Mouse (Mus musculus) thymus, postnatal 25 days (tissue): Measurements from ENCODE around the gene Olfr681.
"Not testable (repeated sequence)": the region's sequence is repeated elsewhere in the genome, so short reads cannot be mapped to it uniquely, and the experiment has no call there.

Experiments used
- DNase-seq: peaks from one replicate; pipeline ENCODE4 v3.0.0; 2022

Olfr681 gene

DNA sequence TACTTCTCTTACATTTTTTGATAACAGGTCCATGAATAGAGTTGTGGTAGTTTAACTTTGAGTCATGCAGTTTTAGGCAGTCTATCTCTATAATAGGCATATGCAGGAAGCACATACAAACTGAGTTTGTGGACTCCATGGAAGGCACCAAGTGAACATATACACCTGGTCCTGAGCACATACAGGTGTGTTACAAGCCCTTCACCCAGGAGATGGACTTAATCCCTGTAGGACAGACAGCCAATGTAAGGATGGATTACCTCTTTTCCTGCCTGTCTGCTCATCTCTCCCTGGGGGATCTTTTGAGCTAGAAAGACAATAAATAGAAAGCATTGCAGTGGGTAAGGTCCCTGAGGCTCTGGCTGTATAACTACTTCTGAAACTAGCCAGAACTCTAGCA is at the start of gene Olfr681:
TSS of gene Olfr681 (plus strand) at position 301 of the 400 bp plus-strand sequence.
- DNase-seq: no peak

DNA sequence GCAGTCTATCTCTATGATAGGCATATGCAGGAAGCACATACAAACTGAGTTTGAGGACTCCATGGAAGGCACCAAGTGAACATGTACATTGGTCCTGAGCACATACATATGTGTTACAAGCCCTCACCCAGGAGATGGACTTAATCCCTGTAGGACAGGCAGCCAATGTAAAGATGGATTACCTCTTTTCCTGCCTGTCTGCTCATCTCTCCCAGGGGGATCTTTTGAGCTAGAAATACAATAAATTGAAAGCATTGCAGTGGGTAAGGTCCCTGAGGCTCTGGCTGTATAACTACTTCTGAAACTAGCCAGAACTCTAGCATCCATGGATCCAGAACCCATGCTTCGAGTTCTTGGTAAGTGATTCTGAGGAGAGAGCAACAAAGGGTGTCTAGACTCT is 35.7 kb upstream of the Olfr681 start, which contains the start of gene Olfr679:
TSS of gene Olfr679 (plus strand) at position 301 of the 400 bp plus-strand sequence.
- no peak for DNase-seq

- not testable (repeated sequence) for DNase-seq
These were observed 23.9 kb upstream of the Olfr681 start, which contains the start of gene Olfr680-ps1 for GRCm38 (mm10) chr7:105092717-105093116. Gene Olfr680-ps1 (minus strand): TSS chr7:105092817.

DNA sequence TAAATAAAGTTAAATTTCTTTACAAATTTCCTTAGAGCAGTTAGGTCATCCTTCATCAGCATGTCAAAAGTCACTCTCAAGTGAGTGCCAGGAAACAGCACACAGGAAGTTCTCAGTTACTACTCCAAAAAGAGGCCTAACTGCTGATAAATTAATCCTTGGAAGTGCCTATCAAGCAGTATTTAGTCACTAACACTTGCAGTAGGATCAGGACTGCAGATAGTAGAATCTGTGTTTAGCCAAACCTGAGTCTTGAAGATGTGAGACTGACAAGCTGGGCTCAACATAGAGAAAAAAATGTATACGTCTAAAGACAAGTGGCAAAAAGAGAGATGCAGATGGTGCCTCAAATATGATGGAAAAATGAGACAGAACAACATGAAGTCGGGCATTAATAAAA is 24.6 kb downstream of the Olfr681 start:
- no peak for DNase-seq

DNA sequence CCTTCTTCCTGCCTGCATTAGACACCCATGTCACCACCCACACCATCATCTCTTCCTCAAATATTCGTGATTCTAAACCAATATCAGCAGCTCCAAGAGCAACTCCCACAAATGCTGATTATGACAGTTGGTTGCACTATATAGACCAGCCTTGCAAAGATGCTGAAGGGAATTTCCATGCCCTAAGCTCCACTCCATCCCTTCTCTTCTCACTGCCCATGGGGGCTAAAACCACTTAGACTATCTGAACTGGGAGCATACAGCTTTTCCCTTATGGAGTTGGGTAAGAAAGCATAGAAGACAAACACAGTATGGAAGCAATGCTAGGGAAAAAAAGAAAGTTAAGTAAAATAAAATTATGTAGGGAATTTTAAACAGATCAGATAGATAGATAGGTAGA is 30.3 kb downstream of the Olfr681 start, which contains the start of gene Olfr683:
TSS of gene Olfr683 (minus strand) at position 101 of the 400 bp plus-strand sequence.
- no peak for DNase-seq

DNA sequence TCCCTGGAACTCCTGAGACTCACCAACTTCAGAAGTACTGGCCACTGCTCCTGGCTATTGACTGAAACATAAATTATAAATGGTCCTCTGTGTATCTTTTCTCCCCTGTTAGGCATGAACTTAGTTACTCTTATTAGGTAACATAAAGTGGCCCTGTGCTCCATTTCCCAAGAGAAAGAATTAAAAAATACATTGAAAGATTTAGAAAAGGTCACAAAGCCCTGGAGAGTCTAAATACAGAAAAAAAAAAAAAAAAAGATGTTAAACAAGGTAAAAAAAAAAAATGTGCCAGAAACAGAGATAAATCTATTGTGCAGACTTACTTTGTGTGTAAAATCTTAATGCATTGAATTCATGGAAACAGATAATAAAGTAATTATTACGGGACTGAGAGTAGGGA is 46.9 kb downstream of the Olfr681 start, which contains the start of gene Olfr684:
TSS of gene Olfr684 (minus strand) at position 101 of the 400 bp plus-strand sequence.
- no peak for DNase-seq

- no peak for DNase-seq
These were observed 54.1 kb downstream of the Olfr681 start for GRCm38 (mm10) chr7:105170773-105171172.
